In the genomic region with DNA sequence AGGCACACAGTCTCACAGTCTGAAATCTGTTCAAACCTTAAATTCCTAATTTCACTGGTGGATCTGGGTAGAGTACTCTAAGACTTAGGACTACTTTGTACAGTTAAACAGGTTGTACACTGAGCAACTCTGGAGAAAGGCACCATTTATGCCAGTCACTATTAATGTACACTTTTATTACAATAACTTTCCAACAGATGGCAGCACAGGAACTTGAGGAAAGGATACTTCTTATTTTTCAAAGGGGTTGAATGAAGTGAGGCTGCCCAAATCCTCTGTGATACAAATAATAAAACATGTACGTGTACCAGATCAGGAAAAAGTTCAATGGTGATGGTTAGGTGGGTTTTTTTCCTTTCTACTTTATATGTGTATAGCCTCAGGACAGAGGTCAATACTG, we compare ENCODE assay signal across 11 mouse cellular contexts. TPM values are rescaled to one million over a fixed set of nuclear protein-coding genes. Genes with fewer than 3 reads are reported as not detected.
DNase-seq lines count a peak whose midpoint lies in the region; ATAC-seq and TF ChIP-seq lines count a peak whose summit lies in the region.
"Had no signal": no experiment of that assay in that cellular context is flagged by ENCODE, and none has a peak within 500 bp of the region (broad histone marks: within the 10 kb centered on the region; RNA-seq: fewer than 3 reads in every experiment).

No protein-coding gene starts in this region.

- H3K4me3 ChIP-seq in layer of hippocampus, adult 2 months = no peak overlapping the region
- H3K4me3 ChIP-seq: liver, embryonic 15.5 days had no signal

- peak; percentile 68 for TF ChIP-seq CTCF in layer of hippocampus, adult 2 months (conservative IDR thresholded peaks at IDR 0.05)

- no peak for ATAC-seq in CD4-positive, CD25-positive, alpha-beta regulatory T cell, adult 4 months
- no peak for ATAC-seq in activated CD4-positive, CD25-positive, alpha-beta regulatory T cell, adult 4 months

- no peak overlapping the region for H3K27ac ChIP-seq in layer of hippocampus, adult 2 months
- H3K27ac ChIP-seq: liver, embryonic 15.5 days had no signal

- peak; percentile 36 for DNase-seq in CD4-positive, CD25-positive, alpha-beta regulatory T cell, adult 2 months (ENCODE audit: low read depth, low spot score)
- no peak for DNase-seq in layer of hippocampus, adult 2 months (ENCODE audit: low spot score in 2 of 2)
- no peak for DNase-seq in layer of hippocampus, adult 11-12 months (ENCODE audit: low spot score)
- DNase-seq in MN1 (ENCODE audit: low spot score) = peak; percentile 37
- DNase-seq in lung, postnatal 36 days = peak; percentile 12
- DNase-seq in ovary, postnatal 36 days (ENCODE audit: low spot score) = no peak
- DNase-seq: cerebellum, adult 11 months; right cerebral cortex, postnatal 4 days had no signal

RNA-seq across cellular contexts. Expression of gene Etfa, which starts 43.6 kb away (rescaled TPM):
- 100 to 1,000 TPM; 126 to 138 TPM for polyA plus RNA-seq in CD4-positive, CD25-positive, alpha-beta regulatory T cell, adult 4 months (2017; shearing (Covaris generic))
- total RNA-seq in layer of hippocampus, adult 2 months (2021) = 10 to 100 TPM; 38.6 to 44.8 TPM
- polyA plus RNA-seq in activated CD4-positive, CD25-positive, alpha-beta regulatory T cell, adult 4 months (2017; shearing (Covaris generic)) = 100 to 1,000 TPM; 148 to 164 TPM

Comparison
In these comparisons a context has a peak if more than half of its experiments do, and no peak if none do; other contexts are left out.
1. DNase-seq: peak in CD4-positive, CD25-positive, alpha-beta regulatory T cell, adult 2 months (single experiment), MN1 (single experiment) and lung, postnatal 36 days (single experiment); none in layer of hippocampus, adult 2 months (0 of 2), layer of hippocampus, adult 11-12 months (single experiment) and ovary, postnatal 36 days (single experiment).